Mouse (Mus musculus) right cerebral cortex, postnatal 25 days (tissue): ENCODE results near the gene Arntl2.
"Not testable (repeated sequence)": the region's sequence is repeated elsewhere in the genome, so short reads cannot be mapped to it uniquely, and the experiment has no call there.

Experiments used
- DNase-seq: peaks from one replicate; pipeline ENCODE4 v3.0.0; 2022

Arntl2 gene

DNA sequence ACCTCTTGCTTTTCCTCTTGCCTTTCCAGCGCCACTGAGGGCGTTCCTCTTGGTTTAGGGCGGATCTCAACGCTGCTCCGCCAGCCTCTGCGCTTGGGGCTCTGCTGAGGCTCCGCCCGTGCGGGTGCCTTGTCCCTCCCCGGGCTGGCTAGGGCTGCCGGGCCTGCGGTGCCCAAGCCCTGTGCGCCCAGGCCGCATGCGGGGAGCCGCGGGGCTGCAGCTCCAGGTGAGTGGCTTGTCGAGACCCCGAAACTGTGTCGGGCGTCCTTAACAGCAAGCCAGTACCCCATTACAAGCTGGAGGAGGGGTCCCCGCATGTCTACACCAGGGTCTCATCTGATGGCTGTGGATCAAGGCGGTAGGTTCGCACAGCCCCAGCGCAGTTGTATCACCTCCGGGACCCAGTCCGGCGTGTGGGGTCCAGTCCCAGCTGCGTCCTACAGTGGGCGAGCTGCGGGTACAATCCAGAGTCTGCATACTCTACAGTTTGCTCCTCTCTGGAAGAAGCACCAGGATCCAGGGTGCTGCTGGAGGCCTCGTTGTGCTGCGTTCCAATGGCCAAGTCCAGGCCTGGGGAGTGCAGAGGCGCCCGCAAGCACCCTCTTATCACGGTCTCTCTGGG lies at the start of gene Arntl2:
Arntl2 (plus strand) TSS at position 132 of the 622 bp plus-strand sequence.
- DNase-seq: peak; percentile 73

DNA sequence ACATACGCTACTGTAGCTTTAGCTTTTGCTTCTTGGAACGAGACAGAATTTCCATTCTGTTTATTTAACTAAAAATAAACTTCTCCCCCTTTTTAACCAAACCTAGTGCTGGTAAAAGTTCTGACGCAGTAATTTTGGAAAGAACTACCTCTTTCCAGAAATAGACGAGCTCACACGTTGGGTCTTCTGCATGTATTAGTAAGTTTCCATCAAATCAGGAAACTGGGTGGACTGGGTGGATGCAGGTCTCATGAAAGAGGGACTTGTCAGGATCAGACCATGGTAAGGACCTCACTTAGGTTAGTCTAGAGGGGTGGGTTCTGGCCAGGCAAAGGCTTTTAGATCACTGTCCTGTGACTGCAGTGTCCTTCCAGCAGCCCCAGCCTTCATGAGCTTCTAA lies 49.3 kb upstream of the Arntl2 start:
- DNase-seq: no peak

- no peak for DNase-seq
Observed at GRCm38 (mm10) chr6:146747057-146747456, 48.8 kb upstream of the Arntl2 start.

DNA sequence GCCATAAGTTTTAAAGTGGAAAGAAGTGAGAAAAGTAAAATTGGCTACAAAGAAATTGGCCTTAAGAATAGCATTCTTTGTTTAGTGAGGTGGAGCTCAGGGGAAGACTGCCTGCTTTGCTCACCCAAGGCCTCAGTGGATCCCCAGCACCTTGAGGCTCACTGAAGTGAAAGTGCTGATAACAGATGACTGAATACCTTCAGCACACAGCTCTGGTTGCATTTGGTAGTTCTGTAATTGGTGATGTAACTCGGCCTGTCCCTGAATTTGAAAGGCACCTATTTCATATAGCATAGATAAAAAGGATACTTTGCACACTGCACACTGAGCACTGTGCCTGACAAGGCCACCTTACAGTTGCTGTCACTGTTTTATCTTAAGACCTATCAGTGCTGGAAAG lies 47.6 kb upstream of the Arntl2 start:
- no peak for DNase-seq

GRCm38 (mm10) chr6:146751671-146752070 lies 44.2 kb upstream of the Arntl2 start:
- DNase-seq: no peak

GRCm38 (mm10) chr6:146752178-146752577 lies 43.7 kb upstream of the Arntl2 start:
- no peak for DNase-seq

GRCm38 (mm10) chr6:146752612-146753011 lies 43.2 kb upstream of the Arntl2 start:
- DNase-seq: no peak

DNA sequence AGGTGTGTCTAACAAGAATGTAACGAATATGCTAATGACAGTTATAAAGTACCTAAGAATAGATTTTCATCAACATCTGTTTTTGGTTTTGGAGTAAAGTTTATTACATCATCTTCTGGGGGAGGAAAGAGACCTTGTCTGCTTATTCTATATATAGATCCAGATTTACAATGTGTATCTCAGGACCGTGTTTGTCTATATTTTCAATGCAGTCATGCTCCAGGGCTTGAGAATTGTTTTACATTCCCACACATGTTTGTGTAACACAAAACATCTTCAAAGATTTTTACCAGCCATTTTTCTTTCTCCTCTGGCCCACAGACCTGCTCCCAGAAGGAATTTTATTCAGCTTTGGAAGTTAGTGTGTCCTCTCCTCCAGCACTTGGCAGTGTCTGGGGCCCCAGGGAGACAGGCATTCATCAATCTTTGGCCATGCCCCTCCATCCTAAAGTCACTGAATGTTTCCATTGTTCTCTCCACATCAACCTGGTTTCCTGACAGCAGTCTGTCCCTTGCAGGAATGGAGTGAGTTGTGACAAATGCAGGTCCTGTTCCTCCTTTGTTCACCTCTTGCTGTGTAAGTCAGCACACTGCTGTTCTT lies 42.2 kb upstream of the Arntl2 start:
- DNase-seq: no peak

- DNase-seq: no peak
Observed at GRCm38 (mm10) chr6:146755136-146755535, 40.7 kb upstream of the Arntl2 start.

DNA sequence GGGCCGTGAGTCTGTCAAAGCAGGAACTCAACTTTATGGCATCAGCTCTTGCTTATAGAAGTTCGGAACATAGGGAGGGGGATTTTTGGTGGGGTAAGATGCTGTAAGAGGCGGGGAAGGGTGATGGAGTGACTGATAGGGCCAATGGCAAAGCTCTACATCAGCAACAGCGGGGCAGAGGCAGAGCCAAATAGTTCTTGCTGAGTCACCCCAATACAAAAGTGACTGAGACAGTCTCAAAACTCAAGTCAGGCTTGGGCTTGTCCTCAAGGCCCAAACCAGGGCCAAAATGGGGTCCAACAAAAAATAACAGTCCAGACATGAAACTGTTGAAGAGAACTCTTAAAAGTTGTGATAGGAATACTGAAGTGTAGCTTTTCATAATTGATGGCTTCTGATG lies 40.2 kb upstream of the Arntl2 start:
- no peak for DNase-seq

DNA sequence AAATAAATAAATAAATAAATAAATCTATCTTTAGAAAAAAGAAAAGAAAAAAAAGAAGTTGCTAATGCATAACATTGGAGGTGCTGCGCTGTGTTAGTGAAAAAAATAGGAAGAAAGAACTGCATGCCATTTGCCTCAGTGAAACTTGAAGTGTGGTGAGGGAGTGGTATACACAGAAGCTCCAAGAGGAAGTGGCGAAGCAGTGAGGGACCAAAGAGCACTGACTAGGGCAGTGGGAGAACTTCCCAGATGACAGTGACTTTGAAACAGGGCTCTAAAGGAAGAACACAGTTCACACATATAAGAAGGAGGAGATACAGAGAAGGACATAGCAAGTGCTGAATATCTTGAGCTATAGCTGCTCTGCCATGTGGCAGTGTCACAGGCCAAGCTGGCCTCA lies 36.8 kb upstream of the Arntl2 start:
- DNase-seq: no peak

GRCm38 (mm10) chr6:146760022-146760421 lies 35.8 kb upstream of the Arntl2 start:
- no peak for DNase-seq

DNA sequence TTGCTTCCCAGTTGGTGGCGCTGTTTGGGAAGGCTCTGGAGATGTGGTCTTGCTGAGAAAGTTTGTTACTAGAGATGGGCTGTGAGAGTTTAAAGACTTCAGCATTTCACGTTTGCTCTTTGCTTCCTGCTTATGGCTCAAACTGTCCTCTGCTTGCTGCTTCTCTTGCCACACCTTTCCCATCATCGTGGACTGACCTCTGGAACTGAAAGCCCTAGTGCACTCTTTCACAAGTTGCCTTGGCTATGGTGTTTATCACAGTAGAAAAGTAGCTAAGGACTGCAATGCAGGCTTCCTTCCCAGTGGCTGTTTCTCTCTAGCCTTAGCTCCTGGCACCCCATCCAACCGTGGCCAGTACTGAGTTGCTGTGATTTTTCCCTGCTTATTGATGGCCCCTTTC lies 35.1 kb upstream of the Arntl2 start:
- DNase-seq: no peak

- DNase-seq: no peak
Observed at GRCm38 (mm10) chr6:146762264-146762898, 33.5 kb upstream of the Arntl2 start.

GRCm38 (mm10) chr6:146764593-146764992 lies 31.3 kb upstream of the Arntl2 start:
- DNase-seq: no peak

GRCm38 (mm10) chr6:146765270-146765669 lies 30.6 kb upstream of the Arntl2 start:
- DNase-seq: no peak

GRCm38 (mm10) chr6:146768813-146769404 lies 26.9 kb upstream of the Arntl2 start:
- DNase-seq: no peak

GRCm38 (mm10) chr6:146770005-146770745 lies 25.7 kb upstream of the Arntl2 start:
- no peak for DNase-seq

- no peak for DNase-seq
Observed at GRCm38 (mm10) chr6:146770808-146771207, 25.0 kb upstream of the Arntl2 start.

- DNase-seq: not testable (repeated sequence)
Observed at GRCm38 (mm10) chr6:146775864-146776263, 20.0 kb upstream of the Arntl2 start.

- DNase-seq: no peak
Observed at GRCm38 (mm10) chr6:146776610-146777389, 19.1 kb upstream of the Arntl2 start.

DNA sequence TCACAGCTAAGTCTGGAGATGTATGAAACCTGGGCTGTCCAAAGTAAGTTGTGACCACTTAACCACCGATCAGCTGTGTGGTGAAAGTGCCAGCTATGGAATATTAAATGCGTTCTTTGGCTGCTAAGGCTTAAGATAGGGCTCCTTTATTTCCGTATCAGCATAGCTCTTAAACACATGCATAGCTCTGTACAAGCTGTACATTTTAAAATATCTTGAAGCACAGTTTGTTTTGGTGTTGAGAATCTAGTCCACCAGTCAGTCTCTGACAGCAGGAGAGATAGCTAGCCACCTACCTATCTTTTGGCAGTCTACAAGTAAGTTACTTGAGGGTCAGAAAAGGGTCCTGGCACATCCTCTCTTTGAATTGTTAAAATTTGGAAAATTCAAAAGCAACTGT lies 17.8 kb upstream of the Arntl2 start:
- no peak for DNase-seq

DNA sequence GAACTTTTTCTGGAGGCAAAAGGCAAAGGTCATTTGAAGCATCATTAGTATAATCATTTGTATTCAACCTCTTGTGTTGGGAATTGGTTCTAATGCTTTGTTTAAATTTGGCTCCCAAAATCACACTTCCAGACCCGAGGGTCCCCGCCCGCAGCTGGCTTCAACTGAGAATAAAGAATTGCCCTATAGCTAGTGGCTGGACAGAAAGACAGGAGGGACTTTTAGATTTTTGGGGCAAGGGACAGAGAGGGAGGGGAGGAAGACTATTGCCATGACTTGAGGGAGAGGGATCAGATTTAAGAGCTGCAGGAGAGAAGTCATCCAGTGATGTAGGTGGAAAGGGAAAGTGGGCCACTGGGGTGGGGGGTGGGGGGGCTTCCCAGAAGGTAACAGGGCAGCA lies 14.3 kb upstream of the Arntl2 start:
- no peak for DNase-seq
